Mouse (Mus musculus) forebrain, embryonic 11.5 days (tissue): ENCODE measurements at regions not wholly inside any gene's neighbourhood (a gene's known extent, or its start where the extent isn't known, plus 50 kb on each side); places are given as distances from the start of the nearest gene placed in this dataset.

Experiments used
- ATAC-seq: fragments of 200-750 bp; cut with Nextera tagmentation; replicated peaks from 2 replicates; pipeline ENCODE4 v1.8.0; 2017; ENCODE audit warnings: moderate TSS enrichment; ENCODE audit not compliant: low FRiP score
- DNase-seq: peaks from one replicate; pipeline ENCODE4 v3.0.0-alpha.2; 2017; ENCODE audit warnings: low spot score
- H3K27ac ChIP-seq: fragments of 300-500 bp; sonication (generic); 2 replicates; pipeline ENCODE4 v1.5.1; 2014; ENCODE audit warnings: low read depth, low read length
- H3K27me3 ChIP-seq: fragments of 300-500 bp; sonication (generic); 2 replicates; pipeline ENCODE4 v1.6.1; 2014; ENCODE audit warnings: mild to moderate bottlenecking, low read length, mixed read lengths; ENCODE audit not compliant: control insufficient read depth, insufficient read depth
- H3K36me3 ChIP-seq: fragments of 300-500 bp; sonication (generic); 2 replicates; pipeline ENCODE4 v1.6.1; 2014; ENCODE audit warnings: mild to moderate bottlenecking, low read length, moderate library complexity, mixed read lengths; ENCODE audit not compliant: control insufficient read depth, insufficient read depth
- H3K4me1 ChIP-seq: fragments of 300-500 bp; sonication (generic); replicated peaks from 2 replicates; pipeline ENCODE4 v1.6.1; 2014; ENCODE audit warnings: low read length, mixed read lengths; ENCODE audit not compliant: control insufficient read depth, insufficient read depth
- H3K4me2 ChIP-seq: fragments of 300-500 bp; sonication (generic); 2 replicates; pipeline ENCODE4 v1.6.1; 2014; ENCODE audit warnings: low read depth, mild to moderate bottlenecking, low read length, moderate library complexity, mixed read lengths; ENCODE audit not compliant: severe bottlenecking
- H3K4me3 ChIP-seq: fragments of 300-500 bp; sonication (generic); 2 replicates; pipeline ENCODE4 v1.5.1; 2014; ENCODE audit warnings: low read depth, low read length
- H3K9ac ChIP-seq: fragments of 300-500 bp; sonication (generic); 2 replicates; pipeline ENCODE4 v1.6.1; 2014; ENCODE audit warnings: low read length
- H3K9me3 ChIP-seq: fragments of 300-500 bp; sonication (generic); 2 replicates; pipeline ENCODE4 v1.6.1; 2016; ENCODE audit warnings: low read length, mixed read lengths; ENCODE audit not compliant: control insufficient read depth
- WGBS: fragments of 180-500 bp; shearing (Covaris S2); extraction: QIAGEN DNeasy Blood & Tissue Kit; methylation state at CpG from one replicate; pipeline ENCODE4 v1.1.7; 2014; 5-methylcytosine and 5-hydroxymethylcytosine counted together

DNA sequence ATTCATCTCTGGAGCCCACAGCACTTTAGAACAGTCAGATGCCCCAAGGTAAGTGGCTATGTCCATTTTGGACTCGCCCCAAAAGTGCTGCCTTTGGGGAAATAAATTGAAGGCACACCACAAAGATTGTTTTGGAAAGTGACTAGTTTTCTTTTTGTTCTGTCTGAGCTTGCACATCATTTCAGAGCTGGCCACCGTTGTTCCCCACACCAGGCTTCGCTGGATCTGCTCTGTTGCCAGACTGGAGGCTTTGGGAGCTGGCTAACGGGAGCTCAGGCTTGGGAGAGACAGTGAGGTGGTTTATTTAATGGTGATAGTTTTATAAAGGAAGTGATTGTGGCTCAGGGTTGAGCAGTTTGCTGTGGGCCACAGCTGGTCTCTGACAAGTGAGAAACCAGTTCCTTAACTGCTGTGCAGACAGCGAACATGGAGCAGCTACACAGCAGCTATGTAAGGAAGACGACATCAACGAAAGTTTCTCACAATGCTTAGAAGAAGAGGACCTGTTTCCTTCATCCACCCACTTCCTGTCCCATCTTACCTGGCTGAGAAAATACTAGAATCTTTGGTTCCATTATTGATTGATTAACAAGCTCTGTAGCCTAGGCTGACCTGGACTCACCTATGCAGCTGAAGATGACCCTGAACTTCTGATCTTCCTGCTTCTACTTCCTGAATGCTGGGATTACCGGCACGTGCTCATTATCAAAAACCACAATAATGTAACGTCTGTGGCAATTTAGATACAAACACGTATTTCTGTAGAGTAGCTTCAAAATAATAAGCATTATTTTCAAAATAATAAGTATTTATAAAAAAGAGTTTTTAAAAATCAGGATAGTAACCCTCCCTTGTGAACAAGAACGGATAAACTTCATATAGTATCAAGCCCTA is 229.1 kb upstream of the Jade1 start:
- no peaks in the 10 kb centered on the region for H3K4me1 ChIP-seq
- WGBS = 88% methylated on average over 12 of the region's 12 CpGs
- H3K36me3 ChIP-seq = no peaks in the 10 kb centered on the region
- no peak overlapping the region for H3K4me2 ChIP-seq
- ATAC-seq (no peak), DNase-seq (no peak)
- H3K9me3 ChIP-seq = no peaks in the 10 kb centered on the region
- H3K4me3 ChIP-seq = no peak overlapping the region
- no peak overlapping the region for H3K9ac ChIP-seq
- no peak overlapping the region for H3K27ac ChIP-seq
- H3K27me3 ChIP-seq = no peaks in the 10 kb centered on the region

DNA sequence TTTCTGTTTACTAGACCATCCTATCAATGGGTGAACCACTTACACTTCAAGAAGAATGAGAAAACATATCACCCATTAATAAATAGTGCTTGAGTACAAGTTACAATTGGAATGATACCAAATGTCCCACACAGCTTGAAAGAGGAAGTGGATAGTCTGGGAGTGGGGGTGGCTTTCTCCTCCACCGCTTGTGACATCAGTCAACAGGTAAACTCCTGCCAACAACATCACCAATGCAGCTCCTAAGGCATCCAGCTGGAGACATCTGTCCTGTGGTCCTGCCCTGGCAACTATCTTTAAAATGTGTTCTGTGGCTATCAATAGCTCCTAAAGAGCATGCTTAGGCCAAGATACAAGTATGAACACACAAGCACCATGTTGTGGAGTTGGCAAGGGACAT is 233.7 kb upstream of the Jade1 start:
- whole genome bisulfite sequencing = 92% methylated on average over 1 of the region's 1 CpGs
- Histone ChIP-seq H3K4me3 (no peak overlapping the region), H3K36me3 (no peaks in the 10 kb centered on the region), H3K4me2 (no peak overlapping the region), H3K9me3 (no peaks in the 10 kb centered on the region), H3K27me3 (no peaks in the 10 kb centered on the region), H3K4me1 (no peaks in the 10 kb centered on the region), H3K27ac (no peak overlapping the region), H3K9ac (no peak overlapping the region)
- no peak for ATAC-seq
- DNase-seq = no peak

DNA sequence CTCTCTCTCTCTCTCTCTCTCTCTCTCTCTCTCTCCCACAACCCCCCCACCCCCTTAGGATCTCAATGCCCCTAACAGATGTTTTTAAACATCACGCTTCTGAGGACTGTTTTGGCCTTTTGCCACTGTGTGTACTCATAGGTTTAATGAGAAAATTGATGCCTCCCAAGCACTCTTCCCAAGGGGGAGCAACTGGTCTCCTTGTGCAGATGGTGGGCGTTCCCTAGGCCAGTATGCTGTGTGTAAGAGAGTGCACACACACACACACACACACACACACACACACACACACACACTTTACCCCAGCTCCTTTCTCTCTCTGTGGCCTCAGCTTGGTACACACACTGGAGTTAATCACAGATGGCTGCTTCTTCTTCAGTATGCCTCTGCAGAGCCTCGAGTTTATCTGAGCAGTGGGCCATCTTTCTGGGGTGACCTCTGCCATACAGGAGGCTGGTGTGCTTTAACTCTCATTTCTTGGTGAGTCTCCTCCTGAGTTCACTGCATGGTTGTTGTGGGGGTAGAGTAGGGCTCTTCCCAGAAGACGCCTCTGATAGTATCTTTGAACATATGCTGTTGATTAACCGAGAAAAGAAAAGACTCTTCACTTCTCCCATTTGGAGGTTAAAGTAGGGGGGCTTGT is 236.2 kb upstream of the Jade1 start:
- H3K4me1 ChIP-seq = no peaks in the 10 kb centered on the region
- H3K27ac ChIP-seq = no peak overlapping the region
- H3K9ac ChIP-seq = no peak overlapping the region
- DNase-seq (no peak), ATAC-seq (no peak)
- H3K4me3 ChIP-seq = no peak overlapping the region
- WGBS = 73% methylated on average over 5 of the region's 5 CpGs
- H3K9me3 ChIP-seq = no peaks in the 10 kb centered on the region
- no peaks in the 10 kb centered on the region for H3K27me3 ChIP-seq
- H3K4me2 ChIP-seq = no peak overlapping the region
- H3K36me3 ChIP-seq = no peaks in the 10 kb centered on the region

DNA sequence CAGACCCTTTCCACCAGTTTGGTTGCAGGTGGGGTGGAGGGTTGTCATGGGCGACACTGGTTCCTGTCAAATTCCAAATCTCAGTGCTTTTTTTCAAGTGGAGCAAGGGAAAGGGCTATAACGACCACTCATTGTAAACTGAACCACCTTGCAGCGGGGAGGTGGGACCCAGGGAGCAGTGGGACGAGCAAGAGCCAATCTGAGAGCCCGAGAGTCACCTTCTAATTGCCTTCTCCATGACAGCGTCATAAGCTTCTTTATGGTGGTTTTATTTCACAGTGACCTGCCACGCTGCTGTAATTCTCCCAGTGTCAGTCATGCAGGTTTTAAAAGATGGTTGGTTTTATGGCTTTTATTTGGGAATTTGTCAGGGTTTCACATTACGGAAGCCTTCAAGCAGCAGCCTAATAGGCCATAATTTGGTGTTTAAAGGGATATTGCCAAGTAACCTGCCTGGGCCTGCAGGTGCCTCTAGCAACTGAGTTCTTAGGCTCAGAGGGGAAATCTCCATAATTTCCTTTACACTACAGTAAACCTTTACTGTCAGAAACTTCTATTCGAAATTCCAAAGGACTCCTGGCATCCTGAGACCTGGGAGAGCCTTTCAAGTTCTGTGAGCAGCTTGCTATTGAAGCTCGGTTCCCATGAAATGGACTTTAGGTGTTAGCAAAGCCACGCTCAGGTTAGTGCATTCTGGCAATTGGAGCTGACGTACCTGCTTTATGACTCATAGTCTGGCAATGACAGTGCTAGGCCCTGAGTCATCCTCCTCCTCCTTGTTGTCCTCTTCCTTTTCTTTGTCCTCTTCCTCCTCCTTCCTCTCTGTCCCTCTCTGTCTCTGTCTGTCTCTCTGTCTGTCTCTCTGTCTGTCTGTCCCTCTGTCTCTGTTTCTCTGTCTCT is 235.6 kb upstream of the Pgrmc2 start:
- WGBS = 65% methylated on average over 12 of the region's 12 CpGs
- H3K4me1 ChIP-seq = no peaks in the 10 kb centered on the region
- no peak for ATAC-seq

DNA sequence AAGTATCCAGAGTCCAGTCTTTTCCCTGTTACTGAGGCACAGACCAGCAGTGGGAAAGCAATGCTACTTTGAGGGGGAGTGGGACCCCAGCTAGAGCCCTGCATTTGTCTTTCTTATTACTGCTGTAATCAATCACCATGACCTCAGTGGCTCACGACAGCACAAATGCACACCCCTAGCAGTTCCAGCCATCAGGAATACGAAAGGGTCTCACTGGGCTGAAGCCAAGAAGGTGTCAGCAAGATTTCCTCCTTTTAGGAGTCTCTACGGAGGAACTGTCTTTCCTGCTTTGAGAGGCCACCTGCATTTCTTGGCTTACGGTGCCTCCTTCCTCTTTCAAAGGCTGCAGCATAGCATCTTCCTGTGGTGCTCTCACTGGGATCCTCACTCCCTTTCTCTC is 234.3 kb upstream of the Pgrmc2 start:
- ATAC-seq (no peak), DNase-seq (no peak)
- H3K27me3 ChIP-seq = no peaks in the 10 kb centered on the region
- H3K4me2 ChIP-seq = no peak overlapping the region
- no peaks in the 10 kb centered on the region for H3K4me1 ChIP-seq
- no peak overlapping the region for H3K4me3 ChIP-seq
- H3K36me3 ChIP-seq = no peaks in the 10 kb centered on the region
- no peak overlapping the region for H3K27ac ChIP-seq
- WGBS = 80% methylated on average over 4 of the region's 4 CpGs
- H3K9ac ChIP-seq = no peak overlapping the region
- H3K9me3 ChIP-seq = no peaks in the 10 kb centered on the region

More for the DNA sequence above, 235.6 kb upstream of the Pgrmc2 start:
- no peak for DNase-seq
- no peak overlapping the region for H3K4me3 ChIP-seq
- H3K9ac ChIP-seq = no peak overlapping the region
- no peaks in the 10 kb centered on the region for H3K27me3 ChIP-seq
- H3K36me3 ChIP-seq = no peaks in the 10 kb centered on the region
- no peak overlapping the region for H3K4me2 ChIP-seq
- H3K9me3 ChIP-seq = no peaks in the 10 kb centered on the region
- H3K27ac ChIP-seq = no peak overlapping the region

DNA sequence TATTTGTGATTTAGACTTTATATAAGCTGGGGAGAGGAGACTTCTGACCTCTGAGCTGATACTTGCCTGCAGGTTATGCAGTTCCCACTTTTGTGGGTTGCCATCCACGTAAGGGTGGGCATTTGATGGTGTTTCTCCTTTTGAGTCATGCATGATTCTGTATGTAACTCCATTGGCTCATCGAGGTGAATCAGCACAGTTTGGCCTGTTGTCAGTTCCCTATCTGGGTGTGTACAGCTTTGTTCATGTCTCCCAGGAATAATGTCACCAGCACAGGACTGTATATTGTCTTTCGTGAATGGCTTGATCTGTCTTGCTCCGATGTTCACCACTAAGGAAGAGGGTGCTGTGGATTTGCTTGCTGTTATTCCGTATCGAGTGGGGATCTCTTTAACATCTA is 229.6 kb upstream of the Pgrmc2 start:
- Histone ChIP-seq H3K27ac (no peak overlapping the region), H3K27me3 (no peaks in the 10 kb centered on the region), H3K36me3 (no peaks in the 10 kb centered on the region), H3K4me3 (no peak overlapping the region), H3K9ac (no peak overlapping the region), H3K9me3 (no peaks in the 10 kb centered on the region), H3K4me2 (no peak overlapping the region), H3K4me1 (no peaks in the 10 kb centered on the region)
- ATAC-seq (no peak), DNase-seq (no peak)
- WGBS = 93% methylated on average over 6 of the region's 6 CpGs

DNA sequence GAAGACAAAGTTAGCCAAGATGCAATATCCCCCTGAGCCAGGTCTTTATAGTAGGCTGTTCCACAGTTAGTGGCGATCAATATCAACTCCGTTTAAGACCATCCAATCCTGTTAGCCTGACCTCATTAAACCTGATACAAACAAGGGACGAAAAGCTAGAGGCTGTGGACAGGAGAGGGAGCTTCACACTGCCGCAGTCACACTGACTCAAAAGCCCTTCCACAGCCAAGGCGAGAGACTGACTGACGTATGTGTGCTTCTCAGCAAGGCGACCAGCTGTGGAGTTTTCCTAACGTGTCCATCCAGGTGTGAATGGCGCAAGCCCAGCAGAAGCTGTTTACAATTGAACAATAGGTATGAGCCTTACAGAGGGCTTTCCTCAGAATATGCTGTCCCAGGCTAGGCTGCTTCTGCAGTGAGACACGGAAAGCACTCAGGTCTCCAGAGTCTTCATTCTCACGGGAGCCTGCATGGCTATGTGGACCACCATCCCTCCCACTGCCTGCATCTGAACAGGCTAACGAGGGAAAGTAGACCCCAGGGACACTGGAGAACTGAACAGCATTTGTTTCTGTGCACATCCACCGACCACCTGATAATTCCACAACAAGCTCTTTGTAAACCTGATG is 224.7 kb upstream of the Pgrmc2 start:
- Histone ChIP-seq H3K27ac (no peak overlapping the region), H3K9ac (no peak overlapping the region), H3K9me3 (no peaks in the 10 kb centered on the region), H3K4me1 (no peaks in the 10 kb centered on the region), H3K27me3 (no peaks in the 10 kb centered on the region), H3K4me3 (no peak overlapping the region), H3K4me2 (no peak overlapping the region), H3K36me3 (no peaks in the 10 kb centered on the region)
- WGBS = 69% methylated on average over 13 of the region's 13 CpGs
- ATAC-seq = no peak
- DNase-seq = no peak

DNA sequence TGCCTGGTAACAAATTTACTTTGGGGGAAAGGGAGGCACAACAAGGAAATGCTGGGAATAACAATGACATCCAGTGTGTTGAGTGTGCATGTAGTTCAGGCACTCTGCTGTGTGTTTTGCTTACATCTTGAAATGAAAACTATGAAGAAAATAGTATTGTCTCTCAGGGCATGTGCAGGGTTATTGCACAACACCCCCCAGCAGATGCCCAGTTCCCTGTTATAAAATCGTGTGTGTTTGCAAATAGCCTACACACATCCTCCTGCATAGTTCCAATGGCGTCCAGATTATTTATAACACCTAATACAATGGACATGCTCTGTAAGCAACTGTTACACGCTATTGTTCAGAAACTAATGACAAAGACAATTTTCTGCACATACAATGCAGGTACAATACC is 220.0 kb upstream of the Pgrmc2 start:
- Histone ChIP-seq H3K27ac (no peak overlapping the region), H3K4me3 (no peak overlapping the region), H3K36me3 (no peaks in the 10 kb centered on the region), H3K9ac (no peak overlapping the region), H3K4me1 (no peaks in the 10 kb centered on the region), H3K9me3 (no peaks in the 10 kb centered on the region), H3K4me2 (no peak overlapping the region), H3K27me3 (no peaks in the 10 kb centered on the region)
- DNase-seq (no peak), ATAC-seq (no peak)
- 89% methylated on average over 3 of the region's 3 CpGs for WGBS
